Mouse (Mus musculus) embryonic facial prominence, embryonic 12.5 days (tissue): ENCODE measurements around the gene Ablim2. TPM values are rescaled to one million over a fixed set of nuclear protein-coding genes. Genes with fewer than 3 reads are reported as not detected.

Experiments
- ATAC-seq: fragments of 200-750 bp; cut with Nextera tagmentation; 2 replicates; pipeline ENCODE4 v1.8.0; 2017; ENCODE audit not compliant: insufficient number of reproducible peaks, insufficient read depth, low FRiP score, low TSS enrichment
- H3K27ac ChIP-seq: fragments of 300-500 bp; sonication (generic); 2 replicates; pipeline ENCODE4 v1.5.1; 2016; ENCODE audit warnings: mild to moderate bottlenecking
- H3K27me3 ChIP-seq: fragments of 300-500 bp; sonication (generic); 2 replicates; pipeline ENCODE4 v1.6.1; 2016; ENCODE audit warnings: mild to moderate bottlenecking, moderate library complexity
- H3K36me3 ChIP-seq: fragments of 300-500 bp; sonication (generic); 2 replicates; pipeline ENCODE4 v1.6.1; 2016; ENCODE audit warnings: mild to moderate bottlenecking
- H3K4me1 ChIP-seq: fragments of 300-500 bp; sonication (generic); 2 replicates; pipeline ENCODE4 v1.6.1; 2016
- H3K4me2 ChIP-seq: fragments of 300-500 bp; sonication (generic); replicated peaks from 2 replicates; pipeline ENCODE4 v1.6.1; 2016; ENCODE audit warnings: mild to moderate bottlenecking, moderate library complexity
- H3K4me3 ChIP-seq: fragments of 300-500 bp; sonication (generic); 2 replicates; pipeline ENCODE4 v1.5.1; 2016; ENCODE audit warnings: mild to moderate bottlenecking
- H3K9ac ChIP-seq: fragments of 300-500 bp; sonication (generic); 2 replicates; pipeline ENCODE4 v1.6.1; 2016; ENCODE audit warnings: mild to moderate bottlenecking, moderate library complexity
- H3K9me3 ChIP-seq: fragments of 300-500 bp; sonication (generic); 2 replicates; pipeline ENCODE4 v1.6.1; 2016; ENCODE audit warnings: mild to moderate bottlenecking, moderate library complexity
- WGBS: fragments of 180-500 bp; shearing (Covaris S2); methylation state at CpG from one replicate; pipeline ENCODE4 v1.1.7; 2016; 5-methylcytosine and 5-hydroxymethylcytosine counted together
- polyA plus RNA-seq: library from polyadenylated mRNA; unstranded; fragments of >200 nt; fragmentation: Nextera tagmentation; extraction: Ambion mirVana; gene quantifications from 2 replicates; pipeline ENCODE4 v1.2.1, GENCODE M21; 2016

The Ablim2 gene
- polyA plus RNA-seq, 1 experiment from 2014 or later = 0.37 TPM

GRCm38 (mm10) chr5:35796136-35796535, 38.5 kb downstream of the Ablim2 start:
- no peaks in the 10 kb centered on the region for H3K27me3 ChIP-seq
- H3K9me3 ChIP-seq = no peaks in the 10 kb centered on the region
- H3K4me1 ChIP-seq = no peaks in the 10 kb centered on the region
- H3K9ac ChIP-seq = no peak overlapping the region
- H3K27ac ChIP-seq = no peak overlapping the region
- ATAC-seq = no peak
- WGBS = 81% methylated on average over 5 of the region's 5 CpGs
- no peak overlapping the region for H3K4me2 ChIP-seq
- no peaks in the 10 kb centered on the region for H3K36me3 ChIP-seq
- H3K4me3 ChIP-seq = no peak overlapping the region

GRCm38 (mm10) chr5:35799090-35799489, 41.4 kb downstream of the Ablim2 start:
- Histone ChIP-seq H3K36me3 (no peaks in the 10 kb centered on the region), H3K4me2 (no peak overlapping the region), H3K4me1 (no peaks in the 10 kb centered on the region), H3K27ac (no peak overlapping the region), H3K9me3 (no peaks in the 10 kb centered on the region), H3K9ac (no peak overlapping the region), H3K27me3 (no peaks in the 10 kb centered on the region), H3K4me3 (no peak overlapping the region)
- WGBS = 41% methylated on average over 5 of the region's 5 CpGs
- no peak for ATAC-seq

- Histone ChIP-seq H3K36me3 (no peaks in the 10 kb centered on the region), H3K9me3 (no peaks in the 10 kb centered on the region), H3K27ac (no peak overlapping the region), H3K4me2 (no peak overlapping the region), H3K4me3 (no peak overlapping the region), H3K9ac (no peak overlapping the region), H3K4me1 (no peaks in the 10 kb centered on the region), H3K27me3 (no peaks in the 10 kb centered on the region)
- 92% methylated on average over 5 of the region's 5 CpGs for WGBS
- ATAC-seq = no peak
These were observed 45.7 kb downstream of the Ablim2 start for GRCm38 (mm10) chr5:35803416-35803815.

- Histone ChIP-seq H3K4me3 (no peak overlapping the region), H3K4me1 (no peaks in the 10 kb centered on the region), H3K36me3 (no peaks in the 10 kb centered on the region), H3K4me2 (no peak overlapping the region), H3K9me3 (no peaks in the 10 kb centered on the region), H3K9ac (no peak overlapping the region), H3K27me3 (no peaks in the 10 kb centered on the region), H3K27ac (no peak overlapping the region)
- WGBS = 90% methylated on average over 4 of the region's 4 CpGs
- no peak for ATAC-seq
These were observed 47.0 kb downstream of the Ablim2 start for GRCm38 (mm10) chr5:35804685-35805084.

- no peak for ATAC-seq
- Histone ChIP-seq H3K9me3 (no peaks in the 10 kb centered on the region), H3K4me1 (no peaks in the 10 kb centered on the region), H3K4me2 (no peak overlapping the region), H3K36me3 (no peaks in the 10 kb centered on the region), H3K27me3 (no peaks in the 10 kb centered on the region), H3K4me3 (no peak overlapping the region), H3K9ac (no peak overlapping the region), H3K27ac (no peak overlapping the region)
- WGBS = 90% methylated on average over 3 of the region's 3 CpGs
These were observed 47.5 kb downstream of the Ablim2 start for GRCm38 (mm10) chr5:35805209-35805608.

- Histone ChIP-seq H3K4me1 (no peaks in the 10 kb centered on the region), H3K36me3 (no peaks in the 10 kb centered on the region), H3K4me2 (no peak overlapping the region), H3K9ac (no peak overlapping the region), H3K27me3 (no peaks in the 10 kb centered on the region), H3K9me3 (no peaks in the 10 kb centered on the region), H3K27ac (no peak overlapping the region), H3K4me3 (no peak overlapping the region)
- no peak for ATAC-seq
- WGBS = 82% methylated on average over 8 of the region's 8 CpGs
These were observed 49.3 kb downstream of the Ablim2 start for GRCm38 (mm10) chr5:35807018-35807417.

- ATAC-seq = no peak
- no peak overlapping the region for H3K4me3 ChIP-seq
- WGBS = 62% methylated on average over 3 of the region's 3 CpGs
These were observed 52.8 kb downstream of the Ablim2 start for GRCm38 (mm10) chr5:35810526-35810925.

GRCm38 (mm10) chr5:35811639-35812295, 54.1 kb downstream of the Ablim2 start:
- H3K9ac ChIP-seq = no peak overlapping the region
- H3K4me2 ChIP-seq = no peak overlapping the region
- WGBS = 84% methylated on average over 13 of the region's 13 CpGs
- H3K9me3 ChIP-seq = no peaks in the 10 kb centered on the region
- H3K27ac ChIP-seq = no peak overlapping the region
- no peaks in the 10 kb centered on the region for H3K27me3 ChIP-seq
- no peak for ATAC-seq
- no peak overlapping the region for H3K4me3 ChIP-seq
- H3K36me3 ChIP-seq = no peaks in the 10 kb centered on the region
- H3K4me1 ChIP-seq = no peaks in the 10 kb centered on the region

More at GRCm38 (mm10) chr5:35810526-35810925, 52.8 kb downstream of the Ablim2 start:
- no peak overlapping the region for H3K9ac ChIP-seq
- H3K9me3 ChIP-seq = no peaks in the 10 kb centered on the region
- no peak overlapping the region for H3K27ac ChIP-seq
- no peak overlapping the region for H3K4me2 ChIP-seq
- H3K27me3 ChIP-seq = no peaks in the 10 kb centered on the region
- H3K36me3 ChIP-seq = no peaks in the 10 kb centered on the region
- H3K4me1 ChIP-seq = no peaks in the 10 kb centered on the region

GRCm38 (mm10) chr5:35814334-35814941, 56.8 kb downstream of the Ablim2 start:
- 67% methylated on average over 15 of the region's 15 CpGs for WGBS
- Histone ChIP-seq H3K9me3 (no peaks in the 10 kb centered on the region), H3K4me2 (no peak overlapping the region), H3K27ac (no peak overlapping the region), H3K4me1 (no peaks in the 10 kb centered on the region), H3K9ac (no peak overlapping the region), H3K27me3 (no peaks in the 10 kb centered on the region), H3K4me3 (no peak overlapping the region), H3K36me3 (no peaks in the 10 kb centered on the region)
- ATAC-seq = no peak

- Histone ChIP-seq H3K9me3 (no peaks in the 10 kb centered on the region), H3K9ac (no peak overlapping the region), H3K4me2 (no peak overlapping the region), H3K27me3 (no peaks in the 10 kb centered on the region), H3K27ac (no peak overlapping the region), H3K36me3 (no peaks in the 10 kb centered on the region), H3K4me3 (no peak overlapping the region), H3K4me1 (no peaks in the 10 kb centered on the region)
- ATAC-seq = no peak
- WGBS = 43% methylated on average over 2 of the region's 2 CpGs
These were observed 57.4 kb downstream of the Ablim2 start for GRCm38 (mm10) chr5:35815051-35815450.

- no peak for ATAC-seq
- 78% methylated on average over 4 of the region's 5 CpGs for WGBS
- Histone ChIP-seq H3K27me3 (no peaks in the 10 kb centered on the region), H3K36me3 (no peaks in the 10 kb centered on the region), H3K4me1 (no peaks in the 10 kb centered on the region), H3K27ac (no peak overlapping the region), H3K9ac (no peak overlapping the region), H3K4me2 (no peak overlapping the region), H3K9me3 (no peaks in the 10 kb centered on the region), H3K4me3 (no peak overlapping the region)
These were observed 59.6 kb downstream of the Ablim2 start for GRCm38 (mm10) chr5:35817266-35817665.

GRCm38 (mm10) chr5:35817882-35818281, 60.2 kb downstream of the Ablim2 start:
- Histone ChIP-seq H3K4me3 (no peak overlapping the region), H3K27me3 (no peaks in the 10 kb centered on the region), H3K4me1 (no peaks in the 10 kb centered on the region), H3K4me2 (no peak overlapping the region), H3K27ac (no peak overlapping the region), H3K36me3 (no peaks in the 10 kb centered on the region), H3K9me3 (no peaks in the 10 kb centered on the region), H3K9ac (no peak overlapping the region)
- no peak for ATAC-seq
- 88% methylated on average over 3 of the region's 3 CpGs for WGBS
